Mouse (Mus musculus) megakaryocyte progenitor cell, adult 5-6 weeks (primary cell): ENCODE data around the gene Slc35a3. TPM values are rescaled to one million over a fixed set of nuclear protein-coding genes. Genes with fewer than 3 reads are reported as not detected.
A peak's percentile ranks its signal among the peaks of the same experiment; 100 is the strongest.
"Not testable (repeated sequence)": the region's sequence is repeated elsewhere in the genome, so short reads cannot be mapped to it uniquely, and the experiment has no call there.

ENCODE experiments used
- ATAC-seq: replicated peaks from 2 replicates; pipeline ENCODE4 v1.8.0; 2016; ENCODE audit warnings: mild to moderate bottlenecking, moderate TSS enrichment, inconsistent platforms; ENCODE audit not compliant: poor library complexity
- total RNA-seq, 2 experiments: library from RNA; stranded (forward) in 1 of 2; stranded (reverse) in 1 of 2; fragments of 157-497, 149-512 nt in 1 of 2; fragments of 200-1000 nt in 1 of 2; gene quantifications; 2 replicates each; pipeline versions ENCODE4 v1.2.3 to v1.2.4; 2015 to 2017

The Slc35a3 gene
- total RNA-seq, 2 experiments from 2014 or later = 42.5 to 51.3 TPM

DNA sequence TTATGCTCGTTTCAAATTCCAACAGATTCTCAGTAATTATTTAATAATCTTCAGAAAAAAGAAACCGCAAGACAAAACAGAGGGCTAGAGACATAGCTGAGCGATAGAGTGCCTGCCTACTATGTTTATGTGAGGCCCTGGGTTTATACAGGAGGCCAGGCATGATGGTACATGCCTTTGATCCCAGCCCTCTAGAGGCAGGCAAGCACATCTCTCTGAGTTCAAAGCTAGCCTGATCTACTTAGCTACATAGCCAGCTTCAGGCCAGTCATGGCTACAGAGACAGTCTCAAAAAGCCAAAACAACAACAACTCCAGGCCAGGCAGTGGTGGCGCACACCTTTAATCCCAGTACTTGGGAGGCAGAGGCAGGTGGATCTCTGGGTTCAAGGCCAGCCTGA lies 11.0 kb downstream of the Slc35a3 start:
- ATAC-seq = no peak

DNA sequence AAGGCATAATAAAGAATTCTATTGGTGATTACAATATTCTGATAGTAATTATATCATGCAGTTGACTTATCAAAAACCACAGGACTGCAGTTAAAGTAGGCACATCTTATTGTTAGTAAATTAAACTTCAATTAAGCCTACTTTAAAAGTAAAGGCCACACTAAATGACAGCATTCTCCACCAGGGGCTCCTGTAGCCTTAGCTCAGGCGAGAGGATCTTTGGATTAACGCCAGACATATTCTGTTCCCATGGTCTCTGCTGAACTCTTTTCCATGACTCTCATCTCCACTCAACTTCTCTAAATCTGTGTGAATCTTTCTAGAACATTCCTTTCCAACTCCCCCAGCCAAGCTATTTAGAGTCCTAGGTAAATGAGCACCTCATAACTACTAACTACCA lies 13.8 kb downstream of the Slc35a3 start:
- peak; percentile 33; the same call in 1 of the 2 replicates for ATAC-seq

GRCm38 (mm10) chr3:116695666-116695985 lies 17.0 kb downstream of the Slc35a3 start:
- ATAC-seq = no peak

GRCm38 (mm10) chr3:116694955-116695665 lies 17.5 kb downstream of the Slc35a3 start:
- ATAC-seq = no peak

- peak; percentile 95 for ATAC-seq
Observed at GRCm38 (mm10) chr3:116694312-116694711, 18.3 kb downstream of the Slc35a3 start.

GRCm38 (mm10) chr3:116681160-116681559 lies 31.5 kb downstream of the Slc35a3 start, which contains the start of gene Gm43191:
Gene Gm43191 (minus strand): TSS chr3:116681260.
- no peak for ATAC-seq

GRCm38 (mm10) chr3:116664281-116664680 lies 48.4 kb downstream of the Slc35a3 start:
- not testable (repeated sequence) for ATAC-seq

DNA sequence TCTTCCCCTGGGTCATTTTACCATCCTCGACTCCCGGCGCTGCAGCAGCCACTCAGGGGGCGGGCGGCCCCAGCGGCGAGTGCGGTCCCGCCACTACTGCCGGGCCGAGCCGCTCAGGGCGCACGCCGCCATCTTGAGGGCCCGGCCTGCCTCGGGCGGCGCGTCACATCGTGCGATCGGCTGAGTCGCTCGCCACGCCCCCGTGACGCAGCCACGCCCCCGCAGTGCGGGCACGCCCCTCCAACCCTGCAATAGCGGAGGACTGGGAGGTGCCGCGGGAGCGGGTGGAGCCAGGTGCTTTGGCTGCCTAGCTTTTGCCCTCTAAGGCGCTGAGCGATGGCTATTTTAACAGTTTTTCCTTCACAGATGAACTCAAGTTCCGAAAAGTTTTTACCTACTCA lies 50.2 kb downstream of the Slc35a3 start, which contains the start of gene Mfsd14a:
TSS of gene Mfsd14a (minus strand) at position 215 of the 401 bp plus-strand sequence.
- peak; percentile 96 for ATAC-seq

GRCm38 (mm10) chr3:116661870-116662414 lies 50.7 kb downstream of the Slc35a3 start:
- peak; percentile 48 for ATAC-seq

DNA sequence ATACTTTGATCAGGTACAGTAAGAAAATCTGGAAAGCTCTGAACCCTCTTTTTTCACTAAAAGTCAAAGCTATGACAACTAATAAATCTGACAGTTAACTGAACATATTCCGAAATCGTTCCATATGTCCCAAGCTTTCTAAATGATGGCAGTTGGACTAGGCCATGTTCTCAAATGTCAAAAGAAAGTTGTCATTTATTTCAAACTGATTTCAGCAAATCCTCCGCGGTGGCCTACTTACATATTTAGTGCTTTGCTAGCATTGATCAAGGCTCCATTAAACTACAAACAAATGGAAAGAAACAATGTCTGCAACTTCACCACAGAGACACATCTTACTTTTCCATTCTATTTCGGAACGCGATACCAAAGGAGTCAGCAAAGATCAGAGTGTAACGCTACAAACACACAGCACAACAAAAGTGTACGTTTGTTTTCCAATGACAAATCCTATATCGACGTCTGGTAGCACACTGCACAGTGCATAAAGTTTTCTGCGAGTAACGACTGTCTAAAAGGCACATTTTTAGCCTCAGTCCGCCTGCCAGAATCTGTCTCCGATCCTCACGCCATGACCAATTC lies 51.3 kb downstream of the Slc35a3 start:
- ATAC-seq = no peak

- ATAC-seq = no peak
Observed at GRCm38 (mm10) chr3:116659856-116660430, 52.7 kb downstream of the Slc35a3 start.

GRCm38 (mm10) chr3:116658928-116659565 lies 53.6 kb downstream of the Slc35a3 start:
- no peak for ATAC-seq

DNA sequence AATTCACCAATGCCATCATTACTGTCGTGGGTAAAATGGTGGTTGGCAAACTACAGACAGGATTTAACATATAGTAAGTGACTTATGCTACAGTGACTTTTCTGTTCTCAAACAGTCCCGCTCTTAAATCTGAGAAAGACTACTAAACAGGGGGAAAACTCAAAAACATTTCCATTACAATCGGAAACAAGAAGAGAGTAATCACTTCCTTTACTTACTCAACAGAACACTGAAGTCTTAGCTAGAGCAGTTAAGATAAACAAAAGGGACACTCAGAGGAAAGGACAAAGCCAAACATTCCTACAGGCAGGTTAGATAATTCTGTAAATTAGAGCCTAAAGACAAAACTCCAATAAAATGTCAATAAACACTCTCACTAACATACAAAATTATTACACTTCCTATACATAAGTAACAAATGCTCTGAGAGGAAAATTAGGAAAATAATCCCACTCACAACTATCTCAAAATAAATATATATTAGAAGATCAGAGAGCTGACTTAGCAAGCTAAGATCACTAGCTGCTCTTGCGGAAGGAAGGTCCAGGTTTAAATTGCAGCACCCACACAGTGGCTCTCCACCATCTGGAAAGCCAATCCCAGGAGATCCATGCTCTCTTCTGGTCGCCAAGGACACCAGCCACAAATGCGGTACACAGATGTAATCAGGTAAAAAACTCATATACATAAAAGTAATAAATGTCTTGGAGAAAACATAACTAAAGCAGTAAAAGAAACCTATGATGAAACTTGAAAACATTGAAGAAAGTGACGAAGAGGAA lies 56.3 kb downstream of the Slc35a3 start:
- ATAC-seq = no peak

- not testable (repeated sequence) for ATAC-seq
Observed at GRCm38 (mm10) chr3:116654051-116654450, 58.6 kb downstream of the Slc35a3 start.

DNA sequence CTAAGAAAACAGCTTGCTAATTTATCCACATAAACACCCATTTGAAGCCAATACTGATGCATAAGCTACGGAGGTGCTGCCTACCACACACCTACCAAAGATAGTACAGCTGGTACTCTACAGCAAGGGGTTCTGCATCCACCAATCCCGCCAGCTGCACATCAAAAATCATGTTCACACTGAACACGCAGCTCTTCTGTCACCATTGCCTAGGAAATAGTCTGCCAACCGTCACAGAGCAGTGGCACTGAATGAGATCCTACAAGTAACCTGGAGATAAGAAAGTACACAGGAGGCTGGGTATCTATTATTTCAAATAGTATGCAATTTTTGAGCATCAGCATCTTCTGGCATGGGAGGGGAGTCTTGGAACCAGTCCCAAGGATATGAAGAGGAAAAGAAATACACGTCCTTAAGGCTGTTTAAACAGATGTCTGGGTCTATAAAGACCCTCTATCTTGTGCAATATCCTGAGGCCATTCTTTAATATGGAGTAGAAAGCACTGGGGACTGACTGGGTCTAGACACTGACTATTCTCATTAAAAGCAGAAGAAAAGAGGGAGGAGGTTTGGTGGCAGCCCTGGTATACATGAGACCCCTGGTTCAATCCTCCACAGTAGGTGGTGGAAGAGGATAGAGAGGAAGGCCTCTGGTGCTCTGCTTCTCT lies 59.2 kb downstream of the Slc35a3 start:
- ATAC-seq = peak; percentile 56

DNA sequence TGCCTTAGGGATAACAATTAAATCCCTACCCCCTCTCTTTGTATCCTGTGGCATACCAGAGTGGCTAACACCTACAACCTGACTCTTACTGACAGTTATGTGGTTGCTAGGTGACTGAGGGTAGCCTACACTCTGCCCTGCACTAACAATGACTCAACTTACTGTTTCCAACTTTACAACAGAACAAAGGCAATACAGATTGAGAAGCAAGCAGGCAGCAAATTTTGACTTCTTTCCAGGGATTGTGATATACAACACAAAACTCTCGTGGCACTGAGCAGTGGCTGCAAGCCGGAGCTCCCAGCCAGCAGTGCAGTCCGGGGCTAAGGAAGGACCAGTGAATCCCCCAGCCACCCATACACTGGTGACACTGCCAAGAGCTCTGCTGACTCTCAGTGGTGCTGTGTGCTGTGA lies 60.6 kb downstream of the Slc35a3 start:
- no peak for ATAC-seq

DNA sequence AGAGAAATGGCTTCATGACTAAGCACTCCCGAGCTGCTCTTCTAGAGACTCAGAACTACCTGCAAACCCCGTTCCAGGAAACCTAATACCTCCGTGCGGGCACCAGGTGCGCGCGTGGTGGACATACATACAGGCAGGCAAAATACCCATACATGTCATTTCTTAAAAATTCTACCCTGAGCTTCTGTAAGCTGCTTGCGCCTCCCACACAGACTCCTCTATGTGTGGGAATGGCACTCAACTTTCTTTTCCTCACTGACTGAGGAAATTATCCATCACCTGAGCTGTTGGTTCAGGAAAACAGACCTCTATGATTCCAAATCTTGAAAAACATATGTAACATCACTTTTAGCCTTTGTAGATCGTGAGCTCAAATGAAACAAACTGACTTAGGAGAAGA lies 61.9 kb downstream of the Slc35a3 start:
- no peak for ATAC-seq

- ATAC-seq = peak; percentile 59
Observed at GRCm38 (mm10) chr3:116648805-116649204, 63.8 kb downstream of the Slc35a3 start.

DNA sequence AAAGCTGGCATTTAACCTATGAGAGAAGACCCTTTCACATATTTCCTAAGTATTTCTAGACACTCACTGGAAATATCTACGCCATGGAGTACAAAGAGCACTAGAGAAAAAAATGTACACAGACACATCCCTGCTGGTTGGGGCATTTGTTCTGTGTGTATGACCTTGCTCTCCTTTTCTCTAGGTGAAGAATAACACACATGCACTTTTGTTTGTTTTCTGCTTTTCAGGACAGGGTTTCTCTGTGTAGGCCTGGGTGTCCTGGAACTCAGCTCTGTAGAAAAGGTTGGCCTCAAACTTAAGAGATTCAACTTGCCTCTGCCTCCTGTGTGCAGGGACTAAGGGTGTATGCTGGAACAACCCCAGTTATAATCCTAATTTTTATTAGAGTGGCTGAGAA lies 66.2 kb downstream of the Slc35a3 start:
- no peak for ATAC-seq

- peak; percentile 30; the same call in 1 of the 2 replicates for ATAC-seq
Observed at GRCm38 (mm10) chr3:116642373-116642772, 70.3 kb downstream of the Slc35a3 start.
